In the genomic region with DNA sequence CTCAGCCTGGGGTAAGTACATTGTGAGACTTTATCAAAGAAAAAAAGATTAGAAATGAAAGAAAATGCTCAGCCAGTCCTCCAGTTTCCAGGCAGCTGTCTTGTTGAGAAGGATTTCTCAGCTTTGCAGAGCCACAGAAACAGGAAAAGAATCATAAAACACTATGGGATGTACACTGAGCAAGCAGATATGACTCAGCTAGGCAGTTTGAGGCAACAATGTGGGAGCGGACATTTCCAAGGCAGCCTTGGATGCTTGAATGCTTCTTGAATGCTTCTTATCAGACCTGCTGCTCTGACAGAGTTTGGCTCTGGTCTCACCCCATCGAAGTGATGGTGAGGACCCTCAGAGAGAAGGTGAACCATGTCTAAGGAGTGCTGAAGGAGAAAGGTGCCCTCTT, we compare ENCODE assay signal across 19 mouse cellular contexts. TPM values are rescaled to one million over a fixed set of nuclear protein-coding genes. Genes with fewer than 3 reads are reported as not detected.
DNase-seq lines count a peak whose midpoint lies in the region; ATAC-seq and TF ChIP-seq lines count a peak whose summit lies in the region.
"Had no signal": no experiment of that assay in that cellular context is flagged by ENCODE, and none has a peak within 500 bp of the region (broad histone marks: within the 10 kb centered on the region; RNA-seq: fewer than 3 reads in every experiment).

No protein-coding gene starts in this region.

- no peak for TF ChIP-seq POLR2A in testis, adult 2 months (IDR thresholded peaks at IDR 0.05; ENCODE audit: control insufficient read depth, low read depth, low read length)

- H3K4me1 ChIP-seq in heart, embryonic 12.5 days (replicated peaks) = peaks cover 16% of the 10 kb centered on the region
- H3K4me1 ChIP-seq in heart, embryonic 10.5 days = peaks cover 10% of the 10 kb centered on the region
- peaks cover 6% of the 10 kb centered on the region for H3K4me1 ChIP-seq in testis, adult 2 months (ENCODE audit: control insufficient read depth, insufficient read depth, low read length)
- H3K4me1 ChIP-seq in lung, postnatal 0 days (ENCODE audit: insufficient read depth, low read depth, low read length) = no peaks in the 10 kb centered on the region

- no peak for TF ChIP-seq CTCF in left cerebral cortex, adult 2 months (IDR thresholded peaks at IDR 0.05)
- TF ChIP-seq CTCF in testis, adult 2 months (IDR thresholded peaks at IDR 0.05; ENCODE audit: control insufficient read depth, insufficient read depth, insufficient replicate concordance, low read depth, low read length) = no peak
- TF ChIP-seq CTCF in lung, postnatal 0 days (IDR thresholded peaks at IDR 0.05) = no peak

- no peaks in the 10 kb centered on the region for H3K9me3 ChIP-seq in heart, embryonic 12.5 days (replicated peaks)
- H3K9me3 ChIP-seq in heart, embryonic 10.5 days = no peaks in the 10 kb centered on the region
- no peaks in the 10 kb centered on the region for H3K9me3 ChIP-seq in lung, postnatal 0 days (ENCODE audit: low read length)
- H3K9me3 ChIP-seq: embryonic facial prominence, embryonic 12.5 days; forebrain, embryonic 10.5 days; limb, embryonic 12.5 days; lung, embryonic 15.5 days; midbrain, embryonic 10.5 days had no signal

- WGBS in heart, embryonic 12.5 days = 54% methylated on average over 2 of the region's 2 CpGs
- 77% methylated on average over 2 of the region's 2 CpGs for WGBS in heart, embryonic 10.5 days
- 74% methylated on average over 2 of the region's 2 CpGs for WGBS in lung, postnatal 0 days

- H3K4me3 ChIP-seq in heart, embryonic 12.5 days = no peak overlapping the region
- no peak overlapping the region for H3K4me3 ChIP-seq in heart, embryonic 10.5 days
- no peak overlapping the region for H3K4me3 ChIP-seq in left cerebral cortex, adult 2 months
- H3K4me3 ChIP-seq in testis, adult 2 months (ENCODE audit: control insufficient read depth, low read depth, low read length) = no peak overlapping the region
- no peak overlapping the region for H3K4me3 ChIP-seq in lung, postnatal 0 days (ENCODE audit: low read depth, low read length)
- H3K4me3 ChIP-seq: embryonic facial prominence, embryonic 12.5 days; forebrain, embryonic 10.5 days; limb, embryonic 12.5 days; lung, embryonic 15.5 days; midbrain, embryonic 10.5 days had no signal

- intact Hi-C loops in left cerebral cortex, adult 2 months (cut with DNase I) = no loop called here
- intact Hi-C loops in left cerebral cortex, postnatal 36 days (cut with DNase I) = no loop called here

- H3K36me3 ChIP-seq in heart, embryonic 12.5 days = peaks cover 13% of the 10 kb centered on the region
- peaks cover 13% of the 10 kb centered on the region for H3K36me3 ChIP-seq in heart, embryonic 10.5 days
- no peaks in the 10 kb centered on the region for H3K36me3 ChIP-seq in testis, adult 2 months (ENCODE audit: control insufficient read depth, insufficient read depth, low read length)
- H3K36me3 ChIP-seq in lung, postnatal 0 days (ENCODE audit: insufficient read depth, low read length) = no peaks in the 10 kb centered on the region

- peak overlapping the region; percentile 18; the same call in 1 of the 2 replicates for H3K27ac ChIP-seq in heart, embryonic 12.5 days (ENCODE audit: poor library complexity, severe bottlenecking)
- no peak overlapping the region for H3K27ac ChIP-seq in heart, embryonic 10.5 days
- peak overlapping the region; percentile 78 for H3K27ac ChIP-seq in left cerebral cortex, adult 2 months
- peak overlapping the region; percentile 93 for H3K27ac ChIP-seq in testis, adult 2 months (ENCODE audit: control insufficient read depth, insufficient read depth, low read depth, low read length)
- no peak overlapping the region for H3K27ac ChIP-seq in lung, postnatal 0 days (ENCODE audit: low read length)
- H3K27ac ChIP-seq: embryonic facial prominence, embryonic 12.5 days; forebrain, embryonic 10.5 days; limb, embryonic 12.5 days; lung, embryonic 15.5 days; midbrain, embryonic 10.5 days had no signal

- H3K9ac ChIP-seq in heart, embryonic 12.5 days = no peak overlapping the region; the same call in 1 of the 2 replicates
- H3K9ac ChIP-seq in lung, postnatal 0 days (replicated peaks; ENCODE audit: low read depth) = no peak overlapping the region
- H3K9ac ChIP-seq: embryonic facial prominence, embryonic 12.5 days; limb, embryonic 12.5 days; lung, embryonic 15.5 days had no signal

- no peak for ATAC-seq in heart, embryonic 12.5 days (ENCODE audit: insufficient number of reproducible peaks, low FRiP score)
- ATAC-seq in lung, postnatal 0 days = no peak

- no peak for TF ChIP-seq EP300 in lung, postnatal 0 days (IDR thresholded peaks at IDR 0.05)

- H3K4me2 ChIP-seq in heart, embryonic 12.5 days = no peak overlapping the region
- H3K4me2 ChIP-seq in lung, postnatal 0 days (replicated peaks; ENCODE audit: low read depth, low read length) = no peak overlapping the region
- H3K4me2 ChIP-seq: embryonic facial prominence, embryonic 12.5 days; limb, embryonic 12.5 days; lung, embryonic 15.5 days had no signal

- H3K27me3 ChIP-seq in heart, embryonic 12.5 days (replicated peaks) = no peaks in the 10 kb centered on the region
- H3K27me3 ChIP-seq in heart, embryonic 10.5 days (ENCODE audit: insufficient read depth, poor library complexity, severe bottlenecking) = no peaks in the 10 kb centered on the region
- no peaks in the 10 kb centered on the region for H3K27me3 ChIP-seq in testis, adult 2 months (ENCODE audit: control insufficient read depth, insufficient read depth, low read length)
- H3K27me3 ChIP-seq in lung, postnatal 0 days (replicated peaks; ENCODE audit: insufficient read depth, low read length) = no peaks in the 10 kb centered on the region
- H3K27me3 ChIP-seq: embryonic facial prominence, embryonic 12.5 days; limb, embryonic 12.5 days; lung, embryonic 15.5 days had no signal

- no peak for DNase-seq in heart, embryonic 10.5 days (ENCODE audit: low spot score)
- DNase-seq in left cerebral cortex, adult 2 months (ENCODE audit: extremely low spot score in 1 of 2, low spot score in 2 of 2) = peak in 1 of 2 experiments; percentile 37
- DNase-seq in left cerebral cortex, postnatal 36 days (ENCODE audit: low spot score in 2 of 2) = no peak
- DNase-seq in testis, postnatal 14 days (ENCODE audit: low spot score) = no peak
- DNase-seq in urinary bladder, adult 18-20 months (ENCODE audit: low spot score in 2 of 2) = no peak
- no peak for DNase-seq in lung, postnatal 0 days (ENCODE audit: low spot score)
- DNase-seq: adrenal gland, postnatal 10 days; B cell, adult 2 months; cerebellum, postnatal 25 days; heart, postnatal 4 days had no signal

RNA-seq across cellular contexts. Expression of gene Itfg2, which starts 3.7 kb away (rescaled TPM):
- 28.4 and 29.1 TPM in 2 replicates for polyA plus RNA-seq in heart, embryonic 12.5 days (2016; fragmentation: Nextera tagmentation; extraction: Ambion mirVana)
- 36.9 and 37.1 TPM in 2 replicates for polyA plus RNA-seq in heart, embryonic 10.5 days (2016; fragmentation: Nextera tagmentation; extraction: Ambion mirVana)
- 10 to 100 TPM; 34.8 to 36.0 TPM for total RNA-seq in left cerebral cortex, adult 2 months (2021)
- total RNA-seq in left cerebral cortex, postnatal 36 days (2021) = 10 to 100 TPM; 29.7 to 30.7 TPM
- 13.8 and 15.7 TPM in 2 replicates for polyA plus RNA-seq in testis, adult 2 months (2012; rRNA removed)
- polyA plus RNA-seq in lung, postnatal 0 days (2015; fragmentation: Nextera tagmentation; extraction: Ambion mirVana) = 16.4 and 19.8 TPM in 2 replicates

RNA-seq across cellular contexts. Expression of gene Fkbp4, which starts 17.4 kb away (rescaled TPM):
- 295 and 296 TPM in 2 replicates for polyA plus RNA-seq in heart, embryonic 12.5 days (2016; fragmentation: Nextera tagmentation; extraction: Ambion mirVana)
- polyA plus RNA-seq in heart, embryonic 10.5 days (2016; fragmentation: Nextera tagmentation; extraction: Ambion mirVana) = 362 and 541 TPM in 2 replicates
- total RNA-seq in left cerebral cortex, adult 2 months (2021) = 100 to 1,000 TPM; 118 TPM
- 100 to 1,000 TPM; 115 to 118 TPM for total RNA-seq in left cerebral cortex, postnatal 36 days (2021)
- polyA plus RNA-seq in testis, adult 2 months (2012; rRNA removed) = 342 and 357 TPM in 2 replicates
- 156 and 165 TPM in 2 replicates for polyA plus RNA-seq in lung, postnatal 0 days (2015; fragmentation: Nextera tagmentation; extraction: Ambion mirVana)

RNA-seq across cellular contexts. Expression of gene Nrip2, which starts 21.9 kb away (rescaled TPM):
- 1.6 and 2.5 TPM in 2 replicates for polyA plus RNA-seq in heart, embryonic 12.5 days (2016; fragmentation: Nextera tagmentation; extraction: Ambion mirVana)
- polyA plus RNA-seq in heart, embryonic 10.5 days (2016; fragmentation: Nextera tagmentation; extraction: Ambion mirVana) = 2.1 and 2.4 TPM in 2 replicates
- total RNA-seq in left cerebral cortex, adult 2 months (2021) = 10 to 100 TPM; 12.7 to 13.7 TPM
- 10 to 100 TPM in 1 of 2 experiments, 1 to 10 TPM in 1; 9.4 to 11.9 TPM for total RNA-seq in left cerebral cortex, postnatal 36 days (2021)
- 1.6 and 1.9 TPM in 2 replicates for polyA plus RNA-seq in testis, adult 2 months (2012; rRNA removed)
- 1.0 and 1.2 TPM in 2 replicates for polyA plus RNA-seq in lung, postnatal 0 days (2015; fragmentation: Nextera tagmentation; extraction: Ambion mirVana)
- total RNA-seq: granulocyte monocyte progenitor cell, adult 5-6 weeks had no signal

RNA-seq across cellular contexts. Expression of gene Gm44596, which starts 45.7 kb away (rescaled TPM):
- polyA plus RNA-seq in heart, embryonic 12.5 days (2016; fragmentation: Nextera tagmentation; extraction: Ambion mirVana) = not detected in 2 replicates
- not detected in 2 replicates for polyA plus RNA-seq in heart, embryonic 10.5 days (2016; fragmentation: Nextera tagmentation; extraction: Ambion mirVana)
- total RNA-seq in left cerebral cortex, adult 2 months (2021) = not detected
- 1 to 10 TPM in 1 of 2 experiments, not detected in 1; 1.0 TPM for total RNA-seq in left cerebral cortex, postnatal 36 days (2021)
- not detected in 2 replicates for polyA plus RNA-seq in testis, adult 2 months (2012; rRNA removed)
- not detected in 2 replicates for polyA plus RNA-seq in lung, postnatal 0 days (2015; fragmentation: Nextera tagmentation; extraction: Ambion mirVana)
- total RNA-seq: adrenal gland, postnatal 10 days; ES-E14; granulocyte monocyte progenitor cell, adult 5-6 weeks; heart, postnatal 4 days had no signal
- polyA plus RNA-seq: embryonic facial prominence, embryonic 12.5 days; forebrain, embryonic 10.5 days; limb, embryonic 12.5 days; lung, embryonic 15.5 days; midbrain, embryonic 10.5 days had no signal

RNA-seq across cellular contexts. Expression of gene Tex52, which starts 45.8 kb away (rescaled TPM):
- 0.19 and 0.21 TPM in 2 replicates for polyA plus RNA-seq in heart, embryonic 12.5 days (2016; fragmentation: Nextera tagmentation; extraction: Ambion mirVana)
- 0.29 TPM in 1 of 2 replicates, not detected in the other for polyA plus RNA-seq in heart, embryonic 10.5 days (2016; fragmentation: Nextera tagmentation; extraction: Ambion mirVana)
- total RNA-seq in left cerebral cortex, adult 2 months (2021) = 1 to 10 TPM in 1 of 2 experiments, under 1 TPM in 1; 0.79 to 1.1 TPM
- total RNA-seq in left cerebral cortex, postnatal 36 days (2021) = 1 to 10 TPM; 1.1 TPM
- polyA plus RNA-seq in testis, adult 2 months (2012; rRNA removed) = 44.5 and 49.1 TPM in 2 replicates
- polyA plus RNA-seq in lung, postnatal 0 days (2015; fragmentation: Nextera tagmentation; extraction: Ambion mirVana) = 0.13 and 0.17 TPM in 2 replicates
- total RNA-seq: adrenal gland, postnatal 10 days; ES-E14; granulocyte monocyte progenitor cell, adult 5-6 weeks; heart, postnatal 4 days had no signal

Comparison
In these comparisons a context has a peak if more than half of its experiments do, and no peak if none do; other contexts are left out.
1. H3K27ac ChIP-seq: peak in heart, embryonic 12.5 days (single experiment), left cerebral cortex, adult 2 months (single experiment) and testis, adult 2 months (single experiment); none in heart, embryonic 10.5 days (single experiment) and lung, postnatal 0 days (single experiment).